Mouse (Mus musculus) frontal cortex, postnatal 14 days (tissue): ENCODE measurements at regions not wholly inside any gene's neighbourhood (a gene's known extent, or its start where the extent isn't known, plus 50 kb on each side); places are given as distances from the start of the nearest gene placed in this dataset.

Source experiments
- DNase-seq, 2 experiments: peaks; one replicate each; pipeline ENCODE4 v3.0.0; 2022; ENCODE audit warnings: low spot score in 2 of 2

DNA sequence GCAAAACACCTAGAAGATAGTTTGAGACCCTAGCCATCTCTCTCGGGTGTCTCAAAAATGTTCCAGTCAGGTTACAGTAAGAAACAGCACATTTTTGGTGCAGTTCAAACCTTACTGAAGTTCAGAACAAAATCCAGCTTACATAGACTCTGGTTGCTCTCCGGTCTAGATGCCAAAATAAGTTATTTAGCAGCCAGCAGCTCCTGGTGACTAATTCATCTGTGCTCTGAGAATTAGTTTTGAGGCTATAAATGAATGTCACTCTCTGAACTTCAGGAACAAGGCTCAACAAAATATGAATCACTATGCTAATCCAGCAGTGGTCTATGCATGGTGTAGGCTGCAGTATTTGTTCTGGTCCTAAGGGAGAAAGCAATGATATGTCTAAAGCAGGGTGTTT lies 238.6 kb downstream of the Rnf152 start:
- no peak for DNase-seq

DNA sequence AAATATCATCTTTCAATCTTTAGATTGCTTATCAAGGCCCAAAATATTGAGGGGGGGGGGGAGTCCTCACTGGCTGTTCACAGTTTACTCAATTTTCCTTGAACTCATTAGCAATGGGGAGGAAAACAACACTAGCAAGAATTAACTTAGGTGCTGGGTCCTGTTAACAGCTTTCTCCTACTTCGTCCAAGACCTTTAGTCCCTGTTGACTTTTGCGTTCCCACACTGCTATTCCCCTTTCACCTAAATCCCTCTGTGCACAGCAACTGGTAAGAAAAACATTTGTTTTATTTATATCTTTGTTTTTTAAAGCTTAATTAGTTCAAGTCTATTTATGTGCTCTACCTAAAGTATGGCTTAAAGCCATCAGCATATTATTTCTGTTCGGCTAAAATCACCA lies 240.3 kb downstream of the Rnf152 start:
- DNase-seq, result no peak

DNA sequence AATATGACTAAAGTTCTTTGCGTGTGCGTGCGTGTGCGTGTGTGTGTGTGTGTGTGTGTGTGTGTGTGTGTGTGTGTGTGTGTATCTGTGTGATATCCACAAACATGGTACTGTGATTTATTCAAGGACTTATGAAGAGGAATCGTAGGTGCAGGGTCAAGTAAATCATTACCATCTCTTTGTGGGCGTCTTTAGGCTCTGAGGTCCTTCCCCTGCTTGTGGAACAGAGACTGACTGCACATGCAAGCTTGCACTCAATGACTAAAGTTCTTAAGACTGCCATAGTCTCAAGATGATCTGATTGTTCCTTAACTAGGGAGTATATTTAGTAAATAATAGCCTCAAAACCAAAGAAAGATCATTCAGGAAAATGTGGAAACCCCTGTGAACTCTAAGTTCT lies 241.1 kb downstream of the Rnf152 start:
- no peak for DNase-seq

DNA sequence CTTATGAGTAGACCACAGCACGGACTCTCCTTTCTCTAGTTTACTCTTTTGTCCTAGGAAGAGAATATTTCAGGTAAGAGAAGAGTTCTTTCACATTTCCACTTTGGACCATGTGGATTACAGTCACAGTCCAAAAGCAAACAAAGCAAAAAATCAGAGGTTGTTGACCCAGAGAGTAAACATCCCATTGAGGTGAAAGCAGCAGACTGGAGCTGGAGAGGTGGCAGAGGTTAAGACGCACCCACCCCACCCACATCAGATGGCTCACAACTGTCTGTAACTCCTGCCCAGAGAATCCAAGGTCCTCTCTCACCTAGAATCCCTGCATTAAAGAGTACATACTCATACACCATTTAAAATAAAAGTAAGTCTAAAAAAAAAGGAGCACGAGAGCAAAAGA lies 241.7 kb downstream of the Rnf152 start:
- DNase-seq, result no peak

DNA sequence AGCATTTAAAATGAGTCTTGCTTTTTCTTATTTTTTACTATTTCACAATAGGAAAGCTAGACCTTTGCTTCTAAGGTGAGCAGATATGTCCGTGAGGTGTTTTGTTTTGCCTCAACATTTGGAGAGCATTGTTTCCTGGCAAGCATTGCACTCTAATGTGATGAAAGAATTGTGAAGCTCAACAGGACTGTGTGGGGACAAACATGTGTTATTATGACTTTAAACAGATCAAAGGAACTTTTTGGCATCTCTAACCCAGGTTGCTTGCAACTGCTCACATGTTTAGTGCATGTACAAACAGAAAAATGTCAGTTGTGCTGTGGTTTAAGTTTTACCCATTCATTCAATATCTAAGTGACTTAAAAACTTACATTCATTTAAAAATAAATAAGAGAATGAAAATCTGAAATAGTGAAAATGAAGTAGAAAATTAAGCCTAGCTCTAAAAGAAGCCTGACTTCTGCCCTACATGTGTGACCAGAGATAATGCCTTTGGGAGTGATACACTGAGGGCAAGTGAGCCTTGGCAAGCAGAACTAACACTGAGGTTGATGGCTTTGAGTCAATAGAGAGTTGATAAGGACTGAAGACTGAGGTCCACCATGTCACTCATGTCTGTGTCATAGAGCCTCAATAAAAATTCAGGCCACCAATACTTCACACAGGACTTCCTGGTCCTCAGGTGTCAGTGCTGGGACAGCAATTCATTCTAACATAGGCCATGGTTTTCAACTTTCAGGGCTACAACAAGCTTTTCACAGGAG lies 243.6 kb downstream of the Rnf152 start:
- DNase-seq, result no peak

DNA sequence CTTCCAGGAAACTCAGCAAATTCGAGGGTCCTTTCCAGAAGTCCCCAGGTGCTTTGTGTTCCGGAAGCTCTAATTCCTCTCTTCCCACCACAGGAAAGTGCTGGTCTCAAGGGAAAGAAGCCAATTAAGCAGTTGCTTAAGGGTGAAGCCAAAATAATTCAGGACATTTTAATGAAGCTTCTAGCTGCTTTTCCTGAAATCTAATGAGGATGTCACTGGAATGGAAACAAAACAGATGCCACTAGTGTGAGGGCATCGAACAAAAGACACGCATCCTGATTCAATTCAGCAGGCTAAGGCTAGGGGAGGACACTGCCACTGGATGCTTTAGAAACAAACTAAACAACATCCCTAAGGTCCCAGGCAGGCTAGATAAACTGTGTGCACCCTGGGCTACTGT lies 245.3 kb downstream of the Rnf152 start:
- DNase-seq, result no peak

DNA sequence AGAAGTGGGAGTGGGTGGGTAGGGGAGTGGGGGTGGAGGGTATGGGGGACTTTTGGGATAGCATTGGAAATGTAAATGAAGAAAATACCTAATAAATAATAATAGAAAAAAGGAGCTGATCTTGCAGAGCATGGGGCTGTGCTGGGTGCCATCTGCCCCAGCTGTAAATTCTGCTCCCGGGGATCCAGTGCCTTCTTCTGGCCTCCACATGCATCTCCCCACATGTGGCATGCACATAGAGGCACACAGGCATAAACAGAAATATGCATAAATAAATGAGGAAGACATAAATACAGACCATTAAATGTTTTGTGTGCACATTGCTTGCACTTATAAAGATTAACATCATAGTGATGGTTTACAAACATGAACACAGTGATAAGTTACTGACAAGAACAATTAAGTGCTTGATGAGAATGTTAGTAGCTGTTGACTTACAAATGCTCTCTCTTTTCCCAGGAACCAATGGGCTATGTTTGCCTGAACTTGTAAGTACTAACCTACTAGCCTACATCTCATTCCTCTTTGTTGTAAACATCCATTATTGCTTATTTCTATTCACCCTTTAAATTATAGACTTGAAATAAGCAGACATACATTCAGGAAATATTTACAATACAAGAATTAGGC lies 245.8 kb downstream of the Rnf152 start:
- no peak for DNase-seq

DNA sequence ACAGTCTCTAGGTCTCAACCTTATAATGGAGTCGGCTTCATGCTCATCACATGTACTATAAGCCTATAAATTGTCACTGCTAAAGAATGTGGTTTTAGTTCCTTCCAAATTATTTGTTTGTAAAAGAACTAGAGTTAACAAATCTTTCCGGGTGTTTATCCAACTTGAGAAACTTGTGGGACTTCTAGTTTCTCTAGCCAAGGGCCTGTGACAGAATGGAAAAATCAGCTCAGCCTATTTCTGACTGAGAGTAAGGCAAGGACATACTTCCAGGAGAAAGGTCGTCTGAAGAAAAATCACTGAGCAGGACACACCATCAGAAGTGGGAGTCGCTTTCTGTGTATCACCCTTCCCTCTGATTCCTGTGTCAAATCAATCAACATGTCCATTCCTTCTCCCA lies 248.7 kb downstream of the Rnf152 start:
- DNase-seq, result no peak

DNA sequence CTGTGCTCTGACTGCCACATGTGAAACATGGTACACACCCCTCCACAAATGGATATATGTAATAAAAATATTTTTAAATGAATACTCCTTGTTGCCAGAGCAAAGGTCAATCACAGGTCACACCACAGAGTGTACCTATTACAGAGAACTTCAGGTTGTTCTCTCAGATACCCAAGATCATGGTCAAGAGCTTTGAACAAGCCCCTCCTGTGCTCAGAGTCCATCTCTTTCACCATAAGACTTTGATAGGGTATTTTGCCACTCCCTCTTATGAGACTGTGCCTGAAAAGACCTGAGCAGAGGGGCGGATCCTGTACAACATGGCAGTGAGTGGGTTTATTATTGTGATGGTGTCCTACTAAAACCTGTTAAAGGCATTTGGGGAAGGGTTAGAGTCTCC lies 249.3 kb downstream of the Rnf152 start:
- DNase-seq, result no peak

DNA sequence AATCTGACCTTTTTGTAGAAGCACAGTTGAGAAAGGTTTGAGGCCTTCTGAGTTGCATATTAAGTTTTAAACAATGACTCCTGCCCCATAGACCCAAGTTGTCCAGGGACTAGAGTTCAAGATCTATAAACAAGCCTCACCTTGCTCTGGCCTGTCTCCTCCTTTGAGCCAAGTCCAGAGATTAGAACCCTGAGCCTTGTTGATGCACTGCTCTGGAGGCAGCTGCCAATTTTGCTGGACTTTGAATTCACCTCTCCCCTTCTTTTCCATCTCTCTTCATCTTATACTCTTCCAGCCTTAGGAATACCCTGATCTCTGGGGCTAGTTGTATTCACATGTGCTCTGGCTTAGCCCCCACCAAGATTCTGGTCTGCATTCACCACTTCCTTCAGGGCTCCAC lies 251.3 kb downstream of the Rnf152 start:
- no peak for DNase-seq

DNA sequence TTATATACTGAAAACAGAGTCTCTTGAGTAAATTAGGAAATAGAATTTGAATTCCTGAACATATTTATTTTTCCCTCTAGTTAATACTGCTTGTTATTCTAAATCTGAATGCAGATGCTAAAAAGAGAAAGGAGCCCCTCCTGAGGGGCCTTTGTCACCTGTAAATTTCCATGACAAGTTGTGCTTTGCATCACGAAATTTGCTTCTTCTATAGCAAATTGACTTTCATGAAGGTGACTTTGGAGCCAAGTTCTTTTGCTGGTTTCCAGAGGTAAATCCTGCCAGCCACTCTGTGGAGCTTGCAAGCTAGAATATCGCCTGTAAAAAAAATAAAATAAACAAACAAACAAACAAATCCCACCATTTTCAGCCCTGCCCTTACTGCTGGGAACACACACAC lies 261.4 kb downstream of the Rnf152 start:
- no peak for DNase-seq

DNA sequence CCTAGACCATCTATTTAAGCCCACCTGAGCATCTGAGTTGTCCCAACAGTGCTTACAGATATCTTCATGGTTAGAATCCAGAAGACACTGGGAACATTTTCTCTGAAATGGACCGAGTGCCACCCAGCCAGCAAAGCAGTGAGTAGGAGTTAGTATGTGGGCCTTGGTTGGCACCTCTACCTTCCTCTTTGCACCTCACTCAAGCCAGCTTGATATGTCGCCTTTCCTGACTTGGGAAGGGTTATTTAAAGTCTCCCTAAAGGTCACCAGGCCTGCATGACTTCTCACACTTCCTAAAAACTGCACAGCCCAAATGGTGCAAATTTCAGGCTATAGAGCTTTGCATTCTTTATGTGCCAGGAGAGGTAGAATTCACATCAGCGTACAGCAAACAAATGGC lies 262.0 kb downstream of the Rnf152 start:
- no peak for DNase-seq

DNA sequence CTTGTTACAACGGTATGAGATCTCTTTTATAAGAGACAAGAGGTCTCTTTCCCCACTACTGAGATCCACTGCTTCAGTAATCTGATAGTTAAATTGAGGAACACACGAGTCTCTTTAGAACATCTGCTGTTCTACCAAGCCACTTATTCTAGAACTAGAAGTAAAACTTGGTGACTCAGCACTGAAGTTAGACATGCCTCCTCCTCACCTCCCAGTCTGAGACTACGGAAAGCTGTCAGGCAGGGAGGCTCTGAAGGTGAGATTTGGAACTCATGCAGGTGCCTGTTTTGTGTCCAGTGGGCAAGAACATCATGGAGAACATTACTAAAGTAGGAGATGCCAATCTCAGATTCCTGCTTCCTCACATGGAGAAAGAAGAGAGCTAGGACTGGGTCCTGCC lies 262.6 kb downstream of the Rnf152 start:
- DNase-seq, result no peak

DNA sequence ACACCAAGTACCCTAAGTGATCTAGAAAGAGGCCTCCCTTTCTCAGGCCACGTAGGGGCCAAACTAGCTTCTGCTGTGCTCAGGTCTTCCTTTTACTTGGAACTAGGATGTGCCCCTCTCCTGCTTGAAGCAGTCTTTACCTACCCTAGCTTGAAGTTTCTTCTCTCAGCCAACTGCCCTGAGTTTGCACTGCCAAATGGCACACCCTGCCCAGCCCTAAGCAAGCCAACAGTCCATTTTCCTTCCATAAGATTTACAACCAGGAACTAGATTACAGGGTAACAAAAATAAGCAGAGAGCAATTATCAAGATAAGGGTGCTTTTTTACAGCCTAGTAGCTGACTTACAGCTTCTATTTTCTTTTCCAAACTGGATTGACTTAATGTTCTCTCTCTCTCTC lies 263.5 kb downstream of the Rnf152 start:
- no peak for DNase-seq

DNA sequence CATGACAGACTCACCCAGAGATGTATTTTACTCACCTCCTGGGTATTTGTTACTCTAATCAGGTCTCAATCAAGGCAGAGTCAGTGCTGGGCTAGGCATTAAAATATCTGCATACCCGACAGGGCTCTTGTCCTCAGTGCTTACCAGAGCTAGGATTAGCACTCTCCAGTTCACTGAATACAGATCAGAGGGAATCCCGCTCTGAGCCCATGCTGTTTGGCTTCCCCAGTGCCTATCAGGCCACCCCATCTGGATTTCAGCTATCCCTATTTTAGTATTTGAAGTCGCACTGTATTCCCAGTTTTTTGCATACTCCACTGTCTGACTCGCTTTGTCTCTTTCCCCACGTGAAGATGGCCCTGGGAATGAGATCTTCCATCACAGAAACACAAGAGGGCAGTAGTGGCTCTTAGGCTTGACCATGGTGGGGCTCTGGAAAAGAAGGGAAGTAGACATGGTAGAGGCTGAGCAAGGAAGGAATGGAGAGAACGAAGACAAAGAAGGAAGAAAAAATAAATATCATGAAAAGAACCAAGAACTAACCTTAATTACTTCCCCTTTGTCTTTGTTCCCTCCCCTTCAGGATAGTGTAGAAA lies 264.1 kb downstream of the Rnf152 start:
- DNase-seq, result no peak

DNA sequence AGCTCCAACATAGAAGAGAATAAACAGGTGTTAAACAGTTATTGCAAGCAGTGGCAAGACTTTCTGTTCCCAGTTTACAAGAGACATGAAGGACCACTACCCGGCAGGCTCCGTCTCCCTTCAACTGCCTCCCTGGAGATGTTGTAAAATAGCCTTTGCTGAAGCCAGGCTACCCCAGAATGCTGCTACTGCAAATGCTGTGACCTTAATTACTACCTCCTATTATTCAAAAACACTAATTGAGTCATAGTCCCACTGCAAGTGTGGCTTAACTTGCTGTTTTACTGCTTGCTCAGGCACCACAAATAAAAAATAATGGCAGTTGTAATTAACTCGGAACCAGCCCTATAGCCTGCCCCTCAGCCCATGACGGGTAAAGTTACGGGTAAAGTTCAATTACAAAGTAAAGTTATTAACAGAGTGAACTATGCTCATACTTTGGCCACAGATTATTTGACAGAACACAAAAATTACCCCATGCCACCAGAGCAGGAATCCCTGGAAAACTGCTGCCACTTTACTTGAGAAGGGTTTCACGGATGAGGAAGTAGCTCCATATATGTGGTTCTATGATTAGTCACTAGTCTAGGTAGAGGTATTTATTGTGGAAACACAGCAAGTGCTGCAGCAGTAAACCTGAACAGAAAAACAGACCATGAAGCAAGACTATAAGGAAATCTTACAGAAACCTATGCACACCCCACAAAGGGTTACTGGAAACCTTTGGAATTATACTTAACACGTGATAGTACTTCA lies 267.6 kb downstream of the Rnf152 start:
- DNase-seq, result no peak

DNA sequence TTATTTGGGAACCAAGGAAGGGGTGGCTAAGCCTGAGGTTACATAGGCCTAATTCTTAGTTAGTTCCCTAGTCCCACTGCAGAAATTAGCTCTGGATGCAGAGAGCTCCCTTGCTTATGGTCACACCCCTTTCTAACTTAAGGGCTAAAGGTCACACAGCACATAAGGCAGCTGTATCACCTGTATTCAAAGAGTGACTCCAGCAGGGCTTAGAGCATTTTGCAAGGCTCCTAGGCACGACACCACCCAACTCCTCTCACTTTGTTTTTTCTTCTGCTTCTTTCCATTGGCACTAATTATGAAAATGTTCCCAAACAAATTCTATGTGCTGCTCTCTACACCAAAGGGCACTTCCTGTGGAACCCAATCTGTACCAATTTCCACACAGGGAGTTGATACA lies 268.9 kb downstream of the Rnf152 start:
- DNase-seq, result no peak

DNA sequence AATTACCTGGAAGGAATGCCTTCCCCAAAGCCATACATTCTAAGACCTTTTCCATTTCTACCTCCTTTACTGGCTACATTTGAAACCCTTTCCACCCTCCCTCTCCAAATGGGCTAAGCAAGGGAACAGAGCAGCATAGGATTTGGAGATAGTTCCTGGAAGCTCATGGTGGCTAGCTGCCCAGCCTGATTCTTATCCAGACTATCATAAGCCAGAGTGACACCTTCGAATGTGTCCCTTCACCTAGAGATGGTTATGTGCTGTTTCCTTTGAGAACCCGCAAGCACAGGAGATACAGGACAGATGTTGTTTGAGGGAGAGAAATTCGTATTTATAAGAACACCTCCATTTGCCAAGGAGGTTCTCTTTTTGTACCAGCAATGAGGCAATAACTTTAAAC lies 272.0 kb downstream of the Rnf152 start:
- DNase-seq, result no peak

DNA sequence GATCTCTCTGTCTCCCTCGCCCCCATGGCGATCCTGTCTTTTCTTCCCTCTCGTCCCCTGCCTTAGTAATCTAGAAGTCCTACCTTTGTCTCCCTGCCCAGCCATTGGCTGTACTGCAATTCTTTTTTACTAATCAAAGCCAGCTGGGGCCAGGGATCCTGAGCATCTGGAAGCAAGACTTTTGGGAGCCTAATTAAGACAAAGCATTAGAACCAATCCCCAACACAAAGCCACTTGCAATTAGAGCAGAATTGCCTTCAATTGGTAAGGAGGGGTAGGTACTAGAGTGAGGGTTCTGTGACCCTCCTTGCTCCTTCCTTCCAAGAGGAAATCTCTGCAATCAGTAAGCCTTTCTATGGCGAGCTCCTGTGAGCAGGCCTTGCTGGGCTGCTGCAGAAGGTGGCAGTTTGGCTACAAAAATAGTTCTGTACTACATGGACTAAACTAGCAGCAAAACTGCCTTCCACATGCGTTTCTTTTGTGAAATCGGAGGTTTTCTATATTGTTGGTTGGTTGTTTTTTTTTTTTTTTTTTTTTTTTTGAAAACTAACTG lies 272.9 kb downstream of the Rnf152 start:
- DNase-seq, result no peak

DNA sequence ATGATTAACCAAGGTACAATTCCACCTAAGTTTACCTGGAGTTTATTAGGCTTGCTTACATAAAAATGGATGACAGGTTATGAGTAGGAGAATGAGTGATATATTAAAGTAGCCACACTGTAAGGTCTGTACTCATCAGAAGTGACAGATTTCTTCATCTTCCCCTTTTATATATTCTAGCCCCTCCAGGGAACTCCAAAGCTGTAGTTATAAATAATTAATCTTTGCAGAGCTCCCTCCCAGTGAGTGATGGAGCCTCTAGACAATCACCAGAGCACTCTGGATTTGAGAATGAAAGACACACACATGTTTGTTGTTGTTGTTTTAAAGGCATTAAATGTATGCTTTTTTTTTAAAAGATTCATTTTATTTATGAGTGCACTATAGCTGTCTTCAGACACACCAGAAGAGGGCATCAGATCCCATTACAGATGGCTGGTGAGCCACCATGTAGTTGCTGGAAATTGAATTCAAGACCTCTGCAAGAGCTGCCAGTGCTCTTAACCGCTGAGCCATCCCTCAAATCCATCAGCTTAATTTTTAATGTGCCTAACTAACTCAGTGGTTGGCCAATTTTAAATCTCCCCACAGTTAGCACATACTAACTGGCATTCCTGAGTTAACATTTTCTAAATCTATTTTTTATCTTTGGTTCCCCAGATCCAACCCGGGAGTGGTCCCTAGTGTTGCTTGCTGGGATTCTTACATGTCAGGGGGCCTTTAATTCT lies 273.5 kb downstream of the Rnf152 start:
- DNase-seq, result no peak

DNA sequence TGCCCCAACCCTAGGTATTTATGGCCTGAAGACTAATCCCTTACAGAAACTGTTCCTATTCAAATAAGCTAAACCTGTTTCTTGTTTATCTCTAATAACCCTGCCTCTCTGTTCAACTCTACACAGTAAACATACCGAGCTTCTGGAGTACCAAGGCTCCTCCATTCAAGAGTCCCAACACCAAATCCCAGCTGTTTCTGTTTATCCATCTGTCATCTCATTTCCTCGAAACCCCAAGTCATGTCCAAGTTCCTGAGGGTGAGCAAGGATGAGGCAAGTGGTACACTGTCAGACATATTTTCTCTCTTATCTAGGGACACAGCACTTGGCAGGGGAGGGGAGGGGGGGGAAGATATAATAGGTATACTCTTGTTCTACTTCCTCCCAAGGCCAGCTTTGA lies 274.6 kb downstream of the Rnf152 start:
- no peak for DNase-seq

DNA sequence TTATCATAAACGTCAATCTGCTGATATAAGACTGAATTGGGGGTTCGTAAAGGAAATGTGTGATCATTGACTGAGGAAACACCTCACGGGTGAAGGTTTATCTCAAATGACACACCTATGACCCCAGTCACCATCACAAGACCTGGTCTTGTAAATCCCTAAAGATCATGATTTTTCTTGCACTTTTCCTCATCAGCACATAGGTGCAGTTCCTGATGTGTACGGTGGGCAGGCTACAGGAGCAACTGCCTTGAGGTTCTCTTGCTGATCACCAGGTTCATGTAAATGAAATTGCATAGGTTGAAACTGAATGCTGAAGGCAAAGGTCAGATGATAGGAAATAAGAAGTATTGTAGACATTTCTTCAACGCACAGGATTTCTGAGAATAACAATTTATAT lies 277.1 kb downstream of the Rnf152 start:
- no peak for DNase-seq
